Mouse (Mus musculus) left cerebral cortex, postnatal 36 days (tissue): ENCODE measurements at regions not wholly inside any gene's neighbourhood (a gene's known extent, or its start where the extent isn't known, plus 50 kb on each side); places are given as distances from the start of the nearest gene placed in this dataset.
"Not testable (repeated sequence)": the region's sequence is repeated elsewhere in the genome, so short reads cannot be mapped to it uniquely, and the experiment has no call there.

ENCODE experiments used
- DNase-seq, 2 experiments: peaks; one replicate each; pipeline ENCODE4 v3.0.0; 2021 to 2022; ENCODE audit warnings: low spot score in 2 of 2, mixed read lengths in 1 of 2
- intact Hi-C: fragments of 180-260 bp; cut with DNase I; formaldehyde crosslinking; loops from one replicate; pipeline ENCODE4 v1.15.1; 2025

GRCm38 (mm10) chrX:70871209-70871608 is 178.8 kb upstream of the Mamld1 start:
- intact Hi-C loops = no loop called here
- no peak for DNase-seq

DNA sequence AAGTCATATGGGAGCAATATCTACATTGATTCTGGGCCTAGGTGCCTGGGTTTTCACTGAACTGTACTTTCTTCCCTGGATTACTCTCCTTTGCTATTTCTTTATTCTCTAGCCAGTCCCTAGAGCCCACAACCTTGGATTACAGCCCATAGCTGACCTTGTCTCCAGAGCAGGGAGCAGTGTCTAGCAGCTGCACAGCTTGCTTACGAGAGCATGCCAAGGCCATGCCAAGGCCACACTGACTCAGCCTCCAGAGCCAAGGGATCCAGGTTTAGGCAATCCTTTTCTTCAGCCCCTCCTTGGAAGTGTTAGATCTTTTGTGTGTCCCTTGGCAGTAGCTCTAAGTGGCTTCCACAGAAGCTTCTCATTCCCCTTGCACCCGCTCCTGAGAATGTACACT is 168.7 kb upstream of the Mamld1 start:
- no peak for DNase-seq
- intact Hi-C loops = no loop called here

DNA sequence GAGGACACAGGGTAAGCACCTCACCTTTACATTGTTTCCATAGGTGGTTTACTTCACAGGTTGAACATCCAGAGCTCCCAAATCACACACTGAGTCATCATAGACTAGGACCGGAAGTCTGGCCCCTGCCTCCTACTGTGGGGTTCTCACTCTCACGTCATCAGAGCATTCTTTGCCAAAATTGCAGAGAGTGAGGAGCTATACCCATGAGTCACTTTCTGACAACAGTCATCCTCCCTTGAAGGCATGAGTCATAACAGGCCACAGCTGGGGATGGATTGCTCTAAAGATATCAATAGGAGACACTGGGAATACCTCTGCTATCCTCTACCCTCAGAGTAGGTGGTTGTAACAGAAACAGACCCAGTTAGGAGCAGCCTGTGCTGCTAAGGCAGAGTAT is 166.6 kb upstream of the Mamld1 start:
- intact Hi-C loops = no loop called here
- DNase-seq = peak; percentile 16 to 19

- intact Hi-C loops = loop anchor here (5.0 kb wide), 1 partner anchor 158 kb away; the partner anchor contains the start of gene Mamld1
- no peak for DNase-seq
Measured at GRCm38 (mm10) chrX:70894517-70894916, 155.5 kb upstream of the Mamld1 start.

DNA sequence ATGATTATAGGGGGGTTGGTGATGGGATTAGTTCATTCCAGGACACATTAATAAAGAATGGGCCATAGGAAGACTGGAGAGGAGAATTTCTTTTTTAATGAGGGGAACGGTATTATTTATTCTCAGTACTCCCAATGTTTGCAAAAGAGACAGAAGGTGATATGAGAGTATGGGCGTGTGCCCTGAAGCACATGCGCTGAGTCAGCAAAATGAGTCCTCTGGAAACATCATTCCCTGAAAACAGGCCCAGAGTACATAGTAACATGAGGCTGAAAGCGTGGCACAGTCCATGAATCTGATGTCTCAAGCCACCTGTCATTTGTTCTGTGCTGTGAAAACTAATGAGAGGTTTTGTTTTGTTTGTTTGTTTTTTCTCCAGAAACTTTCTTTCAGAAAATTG is 154.5 kb upstream of the Mamld1 start:
- no peak for DNase-seq
- intact Hi-C loops = no loop called here

DNA sequence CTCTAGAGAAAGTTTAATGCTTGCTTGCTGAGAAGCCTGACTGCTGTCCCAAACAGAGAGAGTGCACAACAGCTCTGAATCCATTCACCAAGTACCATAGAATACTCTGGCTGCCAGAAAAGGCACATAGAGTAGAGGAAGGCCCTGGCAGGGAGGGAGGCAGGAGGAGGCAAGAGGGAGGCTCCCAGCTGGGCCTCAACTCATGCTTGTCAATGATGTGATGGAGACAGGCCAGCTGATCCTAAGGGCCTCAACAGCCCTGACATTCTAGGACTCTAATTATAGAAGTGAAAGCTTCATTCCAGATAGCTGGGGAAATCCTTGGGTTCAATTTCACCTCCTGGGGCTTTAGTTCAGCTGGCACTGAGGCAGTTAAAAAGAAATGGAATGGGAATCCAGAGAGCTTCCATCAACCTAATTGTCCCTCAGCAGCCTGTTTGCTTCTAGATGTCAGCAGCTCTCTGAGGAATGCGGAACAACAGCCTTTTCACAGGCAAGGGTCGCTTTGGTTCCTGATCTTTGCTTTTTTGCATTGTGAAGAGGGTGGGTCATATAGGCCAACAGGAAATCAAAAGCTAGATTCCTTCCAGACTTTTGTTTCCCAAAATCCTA is 152.8 kb upstream of the Mamld1 start:
- intact Hi-C loops = no loop called here
- no peak for DNase-seq

GRCm38 (mm10) chrX:70898836-70899235 is 151.2 kb upstream of the Mamld1 start:
- DNase-seq, intact Hi-C loops: not testable (repeated sequence)

- intact Hi-C loops = no loop called here
Measured at GRCm38 (mm10) chrX:70899720-70900479, 150.2 kb upstream of the Mamld1 start.

DNA sequence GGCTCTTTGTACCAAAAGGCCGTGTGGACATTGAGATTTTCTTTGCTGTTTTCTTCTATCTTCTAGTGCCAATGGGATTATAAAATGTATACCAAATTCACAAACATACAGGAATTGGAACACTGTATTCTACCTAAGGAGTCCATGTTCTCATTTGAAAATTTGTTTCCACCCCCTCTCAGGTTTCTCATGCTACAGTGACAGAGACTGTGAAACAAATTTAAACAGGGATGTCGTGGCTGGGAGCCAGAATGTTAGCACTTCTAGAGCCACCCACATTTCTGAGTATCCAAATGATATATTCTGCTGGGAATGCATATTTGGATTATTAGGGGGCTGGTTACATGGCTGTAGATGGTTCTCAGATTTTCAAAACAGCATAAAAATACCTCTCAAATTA is 124.4 kb upstream of the Mamld1 start:
- no peak for DNase-seq
- intact Hi-C loops = no loop called here

More at GRCm38 (mm10) chrX:70899720-70900479, 150.2 kb upstream of the Mamld1 start:
- DNase-seq = peak; percentile 34 to 43

DNA sequence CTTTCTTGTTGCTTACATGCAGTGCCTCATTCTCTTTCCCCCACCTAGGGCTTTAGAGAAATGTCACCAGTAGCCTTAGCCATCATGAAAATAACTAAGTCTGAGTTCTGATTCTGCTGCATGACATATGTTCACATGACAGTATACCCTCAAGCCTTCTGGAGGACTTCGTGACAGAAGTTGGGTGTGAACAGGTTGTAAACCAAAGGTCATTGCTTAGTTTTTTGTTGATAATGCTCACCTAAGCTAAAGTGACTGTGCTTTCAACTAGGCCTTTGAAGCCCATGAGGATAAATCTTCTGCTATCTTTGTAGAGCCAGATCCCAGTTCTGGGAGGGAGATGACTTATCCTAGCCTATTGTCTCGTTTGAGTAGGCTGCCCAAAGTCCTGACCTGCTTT is 118.1 kb upstream of the Mamld1 start:
- intact Hi-C loops = no loop called here
- no peak for DNase-seq

- intact Hi-C loops = no loop called here
- no peak for DNase-seq
Measured at GRCm38 (mm10) chrX:70945382-70945781, 104.7 kb upstream of the Mamld1 start.

- intact Hi-C loops = no loop called here
- no peak for DNase-seq
Measured at GRCm38 (mm10) chrX:70946052-70946451, 104.0 kb upstream of the Mamld1 start.

- no peak for DNase-seq
- intact Hi-C loops = no loop called here
Measured at GRCm38 (mm10) chrX:70949232-70949631, 100.8 kb upstream of the Mamld1 start.

GRCm38 (mm10) chrX:70953022-70953421 is 97.0 kb upstream of the Mamld1 start:
- intact Hi-C loops = no loop called here

More at GRCm38 (mm10) chrX:70953022-70953421, 97.0 kb upstream of the Mamld1 start:
- DNase-seq = no peak
